Mouse (Mus musculus): ENCODE measurements at regions not wholly inside any gene's neighbourhood (a gene's known extent, or its start where the extent isn't known, plus 50 kb on each side); places are given as distances from the start of the nearest gene placed in this dataset.

- in situ Hi-C loops (cut with MboI, MseI): no loop called here
Observed at GRCm38 (mm10) chr4:152935484-152935883, 457.8 kb upstream of the Kcnab2 start.

- in situ Hi-C loops (cut with MboI, MseI): no loop called here
Observed at GRCm38 (mm10) chr4:152928422-152928985, 450.8 kb upstream of the Kcnab2 start.

- in situ Hi-C loops (cut with MboI, MseI): no loop called here
Observed at GRCm38 (mm10) chr4:152920261-152920660, 442.6 kb upstream of the Kcnab2 start.

GRCm38 (mm10) chr4:152919851-152920250 is 442.2 kb upstream of the Kcnab2 start:
- in situ Hi-C loops (cut with MboI, MseI): no loop called here

- in situ Hi-C loops (cut with MboI, MseI): no loop called here
Observed at GRCm38 (mm10) chr4:152916576-152916975, 438.9 kb upstream of the Kcnab2 start.

- in situ Hi-C loops (cut with MboI, MseI): no loop called here
Observed at GRCm38 (mm10) chr4:152913497-152913896, 435.8 kb upstream of the Kcnab2 start.

GRCm38 (mm10) chr4:152912846-152913245 is 435.2 kb upstream of the Kcnab2 start:
- in situ Hi-C loops (cut with MboI, MseI): no loop called here

- in situ Hi-C loops (cut with MboI, MseI): no loop called here
Observed at GRCm38 (mm10) chr4:152908235-152908634, 430.6 kb upstream of the Kcnab2 start.

GRCm38 (mm10) chr4:152902851-152903250 is 425.2 kb upstream of the Kcnab2 start:
- in situ Hi-C loops (cut with MboI, MseI): no loop called here

- in situ Hi-C loops (cut with MboI, MseI): no loop called here
Observed at GRCm38 (mm10) chr4:152900049-152900448, 422.4 kb upstream of the Kcnab2 start.

- in situ Hi-C loops (cut with MboI, MseI): no loop called here
Observed at GRCm38 (mm10) chr4:152895076-152895475, 417.4 kb upstream of the Kcnab2 start.

- in situ Hi-C loops (cut with MboI, MseI): no loop called here
Observed at GRCm38 (mm10) chr4:152892997-152893396, 415.3 kb upstream of the Kcnab2 start.

GRCm38 (mm10) chr4:152889211-152889610 is 411.5 kb upstream of the Kcnab2 start:
- in situ Hi-C loops (cut with MboI, MseI): no loop called here

GRCm38 (mm10) chr4:152888306-152888705 is 410.6 kb upstream of the Kcnab2 start:
- in situ Hi-C loops (cut with MboI, MseI): no loop called here

- in situ Hi-C loops (cut with MboI, MseI): no loop called here
Observed at GRCm38 (mm10) chr4:152886773-152887172, 409.1 kb upstream of the Kcnab2 start.

GRCm38 (mm10) chr4:152881433-152881930 is 403.8 kb upstream of the Kcnab2 start:
- in situ Hi-C loops (cut with MboI, MseI): no loop called here

GRCm38 (mm10) chr4:152880368-152880767 is 402.7 kb upstream of the Kcnab2 start:
- in situ Hi-C loops (cut with MboI, MseI): no loop called here

- in situ Hi-C loops (cut with MboI, MseI): no loop called here
Observed at GRCm38 (mm10) chr4:152878941-152879340, 401.3 kb upstream of the Kcnab2 start.

- in situ Hi-C loops (cut with MboI, MseI): no loop called here
Observed at GRCm38 (mm10) chr4:152878401-152878800, 400.7 kb upstream of the Kcnab2 start.

- in situ Hi-C loops (cut with MboI, MseI): no loop called here
Observed at GRCm38 (mm10) chr4:152870046-152870445, 392.4 kb upstream of the Kcnab2 start.

- in situ Hi-C loops (cut with MboI, MseI): no loop called here
Observed at GRCm38 (mm10) chr4:152865894-152866293, 388.2 kb upstream of the Kcnab2 start.

- in situ Hi-C loops (cut with MboI, MseI): no loop called here
Observed at GRCm38 (mm10) chr4:152862818-152863614, 385.3 kb upstream of the Kcnab2 start.

- in situ Hi-C loops (cut with MboI, MseI): no loop called here
Observed at GRCm38 (mm10) chr4:152859161-152859560, 381.5 kb upstream of the Kcnab2 start.

Data from T-helper 1 cell (primary cell).